Mouse (Mus musculus): ENCODE results near the gene Spred2.

- no peak for TF ChIP-seq CTCF (IDR thresholded peaks at IDR 0.05; ENCODE audit: borderline replicate concordance, control insufficient read depth, extremely low read depth, insufficient read depth, low read length, poor library complexity)
- no peak for TF ChIP-seq POLR2A (IDR thresholded peaks at IDR 0.05; ENCODE audit: control insufficient read depth, extremely low read depth, insufficient read depth, low read length, poor library complexity)
Measured at GRCm38 (mm10) chr11:19962796-19963195, 38.6 kb downstream of the Spred2 start.

Data from thymus, adult 2 months (tissue).